In the genomic region with DNA sequence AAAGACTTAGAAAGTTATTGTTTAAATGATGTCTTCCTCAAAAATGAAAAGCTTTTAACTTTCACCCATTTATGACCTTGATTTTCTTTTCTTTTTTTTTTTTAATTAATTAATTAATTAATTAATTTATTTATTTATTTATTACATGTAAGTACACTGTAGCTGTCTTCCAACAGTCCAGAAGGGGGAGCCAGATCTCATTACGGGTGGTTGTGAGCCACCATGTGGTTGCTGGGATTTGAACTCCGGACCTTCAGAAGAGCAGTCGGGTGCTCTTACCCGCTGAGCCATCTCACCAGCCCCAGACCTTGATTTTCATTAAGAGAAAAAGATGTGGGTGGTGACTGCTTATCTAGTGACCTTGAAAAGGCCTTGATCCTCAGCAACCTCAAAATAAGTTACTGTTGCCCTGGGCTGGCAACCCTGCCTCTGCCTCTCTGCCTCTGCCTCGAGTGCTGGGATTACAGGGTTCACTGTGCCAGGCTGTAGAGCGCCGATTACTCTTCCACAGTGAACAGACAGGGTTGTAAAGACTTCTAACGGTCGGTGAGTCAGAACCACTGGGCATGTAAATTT, we compare ENCODE assay signal across 14 mouse cellular contexts. TPM values are rescaled to one million over a fixed set of nuclear protein-coding genes. Genes with fewer than 3 reads are reported as not detected.
DNase-seq lines count a peak whose midpoint lies in the region; ATAC-seq and TF ChIP-seq lines count a peak whose summit lies in the region.
"Had no signal": no experiment of that assay in that cellular context is flagged by ENCODE, and none has a peak within 500 bp of the region (broad histone marks: within the 10 kb centered on the region; RNA-seq: fewer than 3 reads in every experiment).

No protein-coding gene starts in this region.

- no peak overlapping the region for H3K27ac ChIP-seq in gastrocnemius, adult 2 months
- no peak overlapping the region for H3K27ac ChIP-seq in liver, postnatal 0 days (ENCODE audit: low read depth)
- no peak overlapping the region for H3K27ac ChIP-seq in liver, embryonic 11.5 days (ENCODE audit: low read depth, low read length)
- no peak overlapping the region for H3K27ac ChIP-seq in midbrain, embryonic 10.5 days (replicated peaks)
- H3K27ac ChIP-seq: forebrain, embryonic 15.5 days; hindbrain, embryonic 12.5 days; limb, embryonic 12.5 days; neural tube, embryonic 12.5 days had no signal

- H3K4me1 ChIP-seq in liver, postnatal 0 days (ENCODE audit: insufficient read depth): no peaks in the 10 kb centered on the region
- no peaks in the 10 kb centered on the region for H3K4me1 ChIP-seq in liver, embryonic 11.5 days (replicated peaks; ENCODE audit: control insufficient read depth, insufficient read depth, low read length)
- H3K4me1 ChIP-seq in midbrain, embryonic 10.5 days: peaks cover 6% of the 10 kb centered on the region

- H3K4me3 ChIP-seq in gastrocnemius, adult 2 months: no peak overlapping the region
- H3K4me3 ChIP-seq in liver, postnatal 0 days (ENCODE audit: low read depth, low read length): no peak overlapping the region
- no peak overlapping the region for H3K4me3 ChIP-seq in liver, embryonic 11.5 days (ENCODE audit: low read depth, low read length)
- no peak overlapping the region for H3K4me3 ChIP-seq in midbrain, embryonic 10.5 days
- H3K4me3 ChIP-seq: forebrain, embryonic 15.5 days; hindbrain, embryonic 12.5 days; limb, embryonic 12.5 days; neural tube, embryonic 12.5 days had no signal

- TF ChIP-seq EP300 in liver, postnatal 0 days (IDR thresholded peaks at IDR 0.05; ENCODE audit: low read depth): no peak

- WGBS in liver, postnatal 0 days (ENCODE audit: insufficient replicate concordance): 86% methylated on average over 9 of the region's 9 CpGs
- 88% methylated on average over 9 of the region's 9 CpGs for WGBS in liver, embryonic 11.5 days
- 94% methylated on average over 9 of the region's 9 CpGs for WGBS in midbrain, embryonic 10.5 days

- H3K9me3 ChIP-seq in liver, postnatal 0 days (ENCODE audit: low read length): no peaks in the 10 kb centered on the region
- H3K9me3 ChIP-seq in liver, embryonic 11.5 days (ENCODE audit: control insufficient read depth, low read length): no peaks in the 10 kb centered on the region
- no peaks in the 10 kb centered on the region for H3K9me3 ChIP-seq in midbrain, embryonic 10.5 days (replicated peaks)
- H3K9me3 ChIP-seq: forebrain, embryonic 15.5 days; hindbrain, embryonic 12.5 days; limb, embryonic 12.5 days; neural tube, embryonic 12.5 days had no signal

- no peaks in the 10 kb centered on the region for H3K27me3 ChIP-seq in liver, postnatal 0 days (ENCODE audit: insufficient read depth, low read length)
- no peaks in the 10 kb centered on the region for H3K27me3 ChIP-seq in liver, embryonic 11.5 days (replicated peaks; ENCODE audit: control insufficient read depth, insufficient read depth, low read length)
- no peaks in the 10 kb centered on the region for H3K27me3 ChIP-seq in midbrain, embryonic 10.5 days (ENCODE audit: low read depth, poor library complexity, severe bottlenecking)
- H3K27me3 ChIP-seq: forebrain, embryonic 15.5 days; hindbrain, embryonic 12.5 days; limb, embryonic 12.5 days; neural tube, embryonic 12.5 days had no signal

- no peak for ATAC-seq in liver, postnatal 0 days
- no peak for ATAC-seq in liver, embryonic 11.5 days (replicated peaks; ENCODE audit: low FRiP score)
- ATAC-seq: forebrain, embryonic 15.5 days had no signal

- H3K9ac ChIP-seq in liver, postnatal 0 days (replicated peaks): no peak overlapping the region
- no peak overlapping the region for H3K9ac ChIP-seq in liver, embryonic 11.5 days (ENCODE audit: low read depth, low read length)
- H3K9ac ChIP-seq: forebrain, embryonic 15.5 days; hindbrain, embryonic 12.5 days; limb, embryonic 12.5 days; neural tube, embryonic 12.5 days had no signal

- intact Hi-C loops in gastrocnemius, adult 2 months (cut with DNase I): loop anchor here (10.0 kb wide), 1 partner anchor 181 kb away; no protein-coding TSS in a partner anchor

- no peak overlapping the region for H3K4me2 ChIP-seq in liver, postnatal 0 days (ENCODE audit: low read depth, low read length)
- H3K4me2 ChIP-seq in liver, embryonic 11.5 days: no peak overlapping the region
- H3K4me2 ChIP-seq: forebrain, embryonic 15.5 days; hindbrain, embryonic 12.5 days; limb, embryonic 12.5 days; neural tube, embryonic 12.5 days had no signal

- no peak for DNase-seq in gastrocnemius, adult 2 months
- DNase-seq in gastrocnemius, adult 8-10 months (ENCODE audit: low spot score in 2 of 2): no peak
- no peak for DNase-seq in liver, postnatal 0 days
- no peak for DNase-seq in liver, embryonic 11.5 days (ENCODE audit: low spot score)
- peak; percentile 52 for DNase-seq in ES-CJ7 (ENCODE audit: low read depth, low spot score)
- peak; percentile 48 for DNase-seq in brain, adult 2 months (ENCODE audit: low read depth, low spot score)
- no peak for DNase-seq in right cerebral cortex, adult 18-20 months
- no peak for DNase-seq in midbrain, embryonic 10.5 days (ENCODE audit: low spot score)
- DNase-seq: heart, adult 18-20 months; right cerebral cortex, postnatal 4 days had no signal

- H3K36me3 ChIP-seq in liver, postnatal 0 days (replicated peaks; ENCODE audit: insufficient read depth, low read length): peaks cover 55% of the 10 kb centered on the region
- peaks cover 46% of the 10 kb centered on the region for H3K36me3 ChIP-seq in liver, embryonic 11.5 days (ENCODE audit: control insufficient read depth, insufficient read depth, low read length)
- H3K36me3 ChIP-seq in midbrain, embryonic 10.5 days: peaks cover 79% of the 10 kb centered on the region

- peak; percentile 43 for TF ChIP-seq CTCF in gastrocnemius, adult 2 months (IDR thresholded peaks at IDR 0.05)
- peak; percentile 18; the same call in 1 of the 2 replicates for TF ChIP-seq CTCF in liver, postnatal 0 days (IDR thresholded peaks at IDR 0.05; ENCODE audit: low read depth)

RNA-seq across cellular contexts. Expression of gene Rbm20, which starts 33.0 kb away (rescaled TPM):
- 10 to 100 TPM; 72.6 to 73.2 TPM for total RNA-seq in gastrocnemius, adult 2 months (2021)
- total RNA-seq in gastrocnemius, adult 8-10 months (2022): 10 to 100 TPM; 70.2 to 89.8 (median 84.0) TPM
- 0.16 and 0.17 TPM in 2 replicates for polyA plus RNA-seq in liver, postnatal 0 days (2015; fragmentation: Nextera tagmentation; extraction: Ambion mirVana)
- polyA plus RNA-seq in liver, embryonic 11.5 days (2014; fragmentation: Nextera tagmentation; extraction: Ambion mirVana): 0.35 and 0.37 TPM in 2 replicates
- polyA plus RNA-seq in midbrain, embryonic 10.5 days (2016; fragmentation: Nextera tagmentation; extraction: Ambion mirVana): 0.52 and 0.75 TPM in 2 replicates

RNA-seq across cellular contexts. Expression of gene Smc3, which starts 43.9 kb away (rescaled TPM):
- 10 to 100 TPM; 15.6 to 20.0 TPM for total RNA-seq in gastrocnemius, adult 2 months (2021)
- total RNA-seq in gastrocnemius, adult 8-10 months (2022): 10 to 100 TPM; 10.7 to 17.5 (median 14.9) TPM
- polyA plus RNA-seq in liver, postnatal 0 days (2015; fragmentation: Nextera tagmentation; extraction: Ambion mirVana): 19.4 and 19.7 TPM in 2 replicates
- 80.6 and 82.5 TPM in 2 replicates for polyA plus RNA-seq in liver, embryonic 11.5 days (2014; fragmentation: Nextera tagmentation; extraction: Ambion mirVana)
- polyA plus RNA-seq in midbrain, embryonic 10.5 days (2016; fragmentation: Nextera tagmentation; extraction: Ambion mirVana): 74.3 and 76.9 TPM in 2 replicates

RNA-seq across cellular contexts. Expression of gene Nutf2-ps1, which starts 55.2 kb away (rescaled TPM):
- 10 to 100 TPM; 67.8 to 83.3 TPM for total RNA-seq in gastrocnemius, adult 2 months (2021)
- 10 to 100 TPM; 46.2 to 86.0 (median 80.1) TPM for total RNA-seq in gastrocnemius, adult 8-10 months (2022)
- polyA plus RNA-seq in liver, postnatal 0 days (2015; fragmentation: Nextera tagmentation; extraction: Ambion mirVana): 86.8 and 101 TPM in 2 replicates
- 400 and 410 TPM in 2 replicates for polyA plus RNA-seq in liver, embryonic 11.5 days (2014; fragmentation: Nextera tagmentation; extraction: Ambion mirVana)
- polyA plus RNA-seq in midbrain, embryonic 10.5 days (2016; fragmentation: Nextera tagmentation; extraction: Ambion mirVana): 609 and 658 TPM in 2 replicates

Comparison
In these comparisons a context has a peak if more than half of its experiments do, and no peak if none do; other contexts are left out.
1. DNase-seq: peak in ES-CJ7 (single experiment) and brain, adult 2 months (single experiment); none in gastrocnemius, adult 2 months (single experiment), gastrocnemius, adult 8-10 months (0 of 2), liver, postnatal 0 days (single experiment), liver, embryonic 11.5 days (single experiment), right cerebral cortex, adult 18-20 months (single experiment) and midbrain, embryonic 10.5 days (single experiment).